Mouse (Mus musculus) heart, adult 2 months (tissue): ENCODE results near the gene Stmnd1. TPM values are rescaled to one million over a fixed set of nuclear protein-coding genes. Genes with fewer than 3 reads are reported as not detected.
A peak's percentile ranks its signal among the peaks of the same experiment; 100 is the strongest.

ENCODE experiments used
- DNase-seq, 2 experiments: peaks; one replicate each; pipeline ENCODE4 v3.0.0; 2021
- H3K27ac ChIP-seq: fragments of 200-600 bp; 2 replicates; pipeline ENCODE4 v1.8.1; 2022
- H3K27me3 ChIP-seq: fragments of 200-500 bp; 2 replicates; pipeline ENCODE4 v1.6.1; 2012; ENCODE audit warnings: mild to moderate bottlenecking, low read length, inconsistent platforms, mixed read lengths; ENCODE audit not compliant: control insufficient read depth, insufficient read depth
- H3K36me3 ChIP-seq: fragments of 200-500 bp; 2 replicates; pipeline ENCODE4 v1.6.1; 2012; ENCODE audit warnings: low read length, inconsistent platforms; ENCODE audit not compliant: control insufficient read depth, insufficient read depth
- H3K4me1 ChIP-seq: fragments of 200-500 bp; 2 replicates; pipeline ENCODE4 v1.6.1; 2011; ENCODE audit warnings: low read length; ENCODE audit not compliant: control insufficient read depth, insufficient read depth
- H3K4me3 ChIP-seq: fragments of 200-600 bp; 2 replicates; pipeline ENCODE4 v1.8.1; 2022
- H3K79me2 ChIP-seq: fragments of 200-500 bp; replicated peaks from 2 replicates; pipeline ENCODE4 v1.6.1; 2012; ENCODE audit warnings: mild to moderate bottlenecking, inconsistent platforms, low read length, moderate library complexity, mixed read lengths; ENCODE audit not compliant: control insufficient read depth, insufficient read depth
- H3K9ac ChIP-seq: fragments of 200-500 bp; 2 replicates; pipeline ENCODE4 v1.6.1; 2012; ENCODE audit warnings: low read depth, mild to moderate bottlenecking, control low read depth, inconsistent platforms, low read length, mixed read lengths
- CTCF ChIP-seq: fragments of 200-600 bp; IDR thresholded peaks from 2 replicates; pipeline ENCODE4 v1.8.1; 2022; ENCODE audit warnings: antibody characterized with exemption, mild to moderate bottlenecking, moderate library complexity
- EP300 ChIP-seq: fragments of 200-500 bp; IDR thresholded peaks from 2 replicates; pipeline ENCODE4 v1.6.1; 2011; ENCODE audit warnings: low read depth, low read length, control low read depth; ENCODE audit not compliant: insufficient read depth
- POLR2A ChIP-seq: fragments of 200-500 bp; IDR thresholded peaks from 2 replicates; pipeline ENCODE4 v1.6.1; 2011; ENCODE audit warnings: mild to moderate bottlenecking, low read depth, low read length, control low read depth; ENCODE audit not compliant: insufficient read depth
- WGBS: fragments of 180-500 bp; shearing (Covaris S2); methylation state at CpG from one replicate; pipeline ENCODE4 v1.1.7; 2018; 5-methylcytosine and 5-hydroxymethylcytosine counted together
- intact Hi-C: fragments of 180-260 bp; cut with DNase I; formaldehyde crosslinking; loops from one replicate; pipeline ENCODE4 v1.15.1; 2025
- polyA plus RNA-seq: library from polyadenylated mRNA; depleted of rRNA; stranded (reverse); fragments of >200 nt; gene quantifications from 2 replicates; pipeline ENCODE4 v1.2.3, GENCODE M21; 2012
- total RNA-seq, 2 experiments: library from RNA; stranded (reverse); gene quantifications; 2 replicates each; pipeline ENCODE4 v1.2.3; 2021

The Stmnd1 gene
- total and polyA plus RNA-seq, 3 experiments = 0.39 to 0.47 (median 0.47) TPM

- TF ChIP-seq CTCF = no peak
- TF ChIP-seq EP300 = no peak
- no peak for TF ChIP-seq POLR2A
- Histone ChIP-seq H3K79me2 (no peaks in the 10 kb centered on the region), H3K4me3 (no peak overlapping the region), H3K4me1 (no peaks in the 10 kb centered on the region), H3K27ac (no peak overlapping the region), H3K9ac (no peak overlapping the region), H3K36me3 (no peaks in the 10 kb centered on the region), H3K27me3 (no peaks in the 10 kb centered on the region)
- intact Hi-C loops = no loop called here
- WGBS = 69% methylated on average over 2 of the region's 2 CpGs
- DNase-seq = no peak
These were observed 64.3 kb downstream of the Stmnd1 start for GRCm38 (mm10) chr13:46337791-46338190.

GRCm38 (mm10) chr13:46339954-46340353 lies 66.4 kb downstream of the Stmnd1 start:
- H3K4me1 ChIP-seq = no peaks in the 10 kb centered on the region
- H3K9ac ChIP-seq = no peak overlapping the region
- TF ChIP-seq EP300 = no peak
- no peak for TF ChIP-seq CTCF
- no peak for TF ChIP-seq POLR2A
- no peaks in the 10 kb centered on the region for H3K79me2 ChIP-seq
- no peak overlapping the region for H3K4me3 ChIP-seq
- no peak overlapping the region for H3K27ac ChIP-seq
- intact Hi-C loops = no loop called here
- peak in 1 of 2 experiments; percentile 29 for DNase-seq
- no peaks in the 10 kb centered on the region for H3K36me3 ChIP-seq
- WGBS = 38% methylated on average over 4 of the region's 4 CpGs
- no peaks in the 10 kb centered on the region for H3K27me3 ChIP-seq

- DNase-seq = no peak
- no peaks in the 10 kb centered on the region for H3K4me1 ChIP-seq
- H3K4me3 ChIP-seq = no peak overlapping the region
- intact Hi-C loops = no loop called here
- TF ChIP-seq EP300 = no peak
- TF ChIP-seq CTCF = no peak
- no peak for TF ChIP-seq POLR2A
- no peak overlapping the region for H3K9ac ChIP-seq
- 95% methylated on average over 8 of the region's 8 CpGs for WGBS
- H3K79me2 ChIP-seq = no peaks in the 10 kb centered on the region
- no peaks in the 10 kb centered on the region for H3K36me3 ChIP-seq
- no peak overlapping the region for H3K27ac ChIP-seq
- no peaks in the 10 kb centered on the region for H3K27me3 ChIP-seq
These were observed 67.1 kb downstream of the Stmnd1 start for GRCm38 (mm10) chr13:46340583-46340982.

GRCm38 (mm10) chr13:46341419-46341818 lies 67.9 kb downstream of the Stmnd1 start:
- no peaks in the 10 kb centered on the region for H3K4me1 ChIP-seq
- no peak overlapping the region for H3K27ac ChIP-seq
- H3K79me2 ChIP-seq = no peaks in the 10 kb centered on the region
- H3K4me3 ChIP-seq = no peak overlapping the region
- no peak for DNase-seq
- intact Hi-C loops = no loop called here
- WGBS = 82% methylated on average over 5 of the region's 5 CpGs
- H3K9ac ChIP-seq = no peak overlapping the region
- TF ChIP-seq EP300 (no peak), POLR2A (no peak), CTCF (no peak)
- H3K27me3 ChIP-seq = no peaks in the 10 kb centered on the region
- H3K36me3 ChIP-seq = no peaks in the 10 kb centered on the region

- no peak overlapping the region for H3K27ac ChIP-seq
- no peaks in the 10 kb centered on the region for H3K27me3 ChIP-seq
- TF ChIP-seq POLR2A (no peak), EP300 (no peak), CTCF (no peak)
- H3K9ac ChIP-seq = no peak overlapping the region
- H3K4me3 ChIP-seq = no peak overlapping the region
- no peaks in the 10 kb centered on the region for H3K36me3 ChIP-seq
- H3K79me2 ChIP-seq = no peaks in the 10 kb centered on the region
- intact Hi-C loops = no loop called here
- WGBS = 83% methylated on average over 7 of the region's 7 CpGs
- DNase-seq = no peak
- no peaks in the 10 kb centered on the region for H3K4me1 ChIP-seq
These were observed 69.7 kb downstream of the Stmnd1 start for GRCm38 (mm10) chr13:46343226-46343625.

GRCm38 (mm10) chr13:46346830-46347512 lies 73.5 kb downstream of the Stmnd1 start:
- TF ChIP-seq POLR2A = no peak
- TF ChIP-seq CTCF = no peak
- no peak for TF ChIP-seq EP300
- intact Hi-C loops = no loop called here
- Histone ChIP-seq H3K27me3 (no peaks in the 10 kb centered on the region), H3K79me2 (no peaks in the 10 kb centered on the region), H3K4me3 (no peak overlapping the region), H3K4me1 (no peaks in the 10 kb centered on the region), H3K27ac (no peak overlapping the region), H3K36me3 (no peaks in the 10 kb centered on the region), H3K9ac (no peak overlapping the region)
- WGBS = 72% methylated on average over 10 of the region's 10 CpGs
- DNase-seq = no peak
